Mouse (Mus musculus): ENCODE data around the gene Spata31d1d.
"Not testable (repeated sequence)": the region's sequence is repeated elsewhere in the genome, so short reads cannot be mapped to it uniquely, and the experiment has no call there.

Gene Spata31d1d

GRCm38 (mm10) chr13:59731652-59732051, at the start of gene Spata31d1d:
Gene Spata31d1d, minus strand, starts transcription at chr13:59731752.
- no peak for DNase-seq (ENCODE audit: low read depth, low spot score)

GRCm38 (mm10) chr13:59779744-59780264, 48.3 kb upstream of the Spata31d1d start:
- DNase-seq (ENCODE audit: low read depth, low spot score) = not testable (repeated sequence)

- DNase-seq (ENCODE audit: low read depth, low spot score) = no peak
Observed at GRCm38 (mm10) chr13:59779213-59779612, 47.7 kb upstream of the Spata31d1d start.

- no peak for DNase-seq (ENCODE audit: low read depth, low spot score)
Observed at GRCm38 (mm10) chr13:59775168-59775567, 43.6 kb upstream of the Spata31d1d start.

GRCm38 (mm10) chr13:59771257-59771656, 39.7 kb upstream of the Spata31d1d start:
- DNase-seq (ENCODE audit: low read depth, low spot score) = peak; percentile 52

GRCm38 (mm10) chr13:59770847-59771246, 39.3 kb upstream of the Spata31d1d start:
- peak; percentile 35 for DNase-seq (ENCODE audit: low read depth, low spot score)

GRCm38 (mm10) chr13:59770164-59770562, 38.6 kb upstream of the Spata31d1d start:
- peak; percentile 70 for DNase-seq (ENCODE audit: low read depth, low spot score)

- peak; percentile 96 for DNase-seq (ENCODE audit: low read depth, low spot score)
Observed at GRCm38 (mm10) chr13:59769296-59770163, 38.0 kb upstream of the Spata31d1d start, which contains the start of gene Isca1. Gene Isca1, minus strand, starts transcription at chr13:59769810.

GRCm38 (mm10) chr13:59768531-59768930, 37.0 kb upstream of the Spata31d1d start:
- no peak for DNase-seq (ENCODE audit: low read depth, low spot score)

- DNase-seq (ENCODE audit: low read depth, low spot score) = no peak
Observed at GRCm38 (mm10) chr13:59766786-59767515, 35.4 kb upstream of the Spata31d1d start.

GRCm38 (mm10) chr13:59762791-59763190, 31.2 kb upstream of the Spata31d1d start:
- DNase-seq (ENCODE audit: low read depth, low spot score) = no peak

GRCm38 (mm10) chr13:59756906-59757305, 25.4 kb upstream of the Spata31d1d start:
- no peak for DNase-seq (ENCODE audit: low read depth, low spot score)

- no peak for DNase-seq (ENCODE audit: low read depth, low spot score)
Observed at GRCm38 (mm10) chr13:59750310-59750709, 18.8 kb upstream of the Spata31d1d start.

- peak; percentile 38 for DNase-seq (ENCODE audit: low read depth, low spot score)
Observed at GRCm38 (mm10) chr13:59746711-59747110, 15.2 kb upstream of the Spata31d1d start, which contains the start of gene 1700014D04Rik. Gene 1700014D04Rik, minus strand, starts transcription at chr13:59746752.

GRCm38 (mm10) chr13:59746164-59746563, 14.6 kb upstream of the Spata31d1d start:
- DNase-seq (ENCODE audit: low read depth, low spot score) = no peak

GRCm38 (mm10) chr13:59745462-59745861, 13.9 kb upstream of the Spata31d1d start:
- peak; percentile 35 for DNase-seq (ENCODE audit: low read depth, low spot score)

- DNase-seq (ENCODE audit: low read depth, low spot score) = no peak
Observed at GRCm38 (mm10) chr13:59741697-59742096, 10.1 kb upstream of the Spata31d1d start.

GRCm38 (mm10) chr13:59741096-59741495, 9.5 kb upstream of the Spata31d1d start:
- DNase-seq (ENCODE audit: low read depth, low spot score) = no peak

GRCm38 (mm10) chr13:59739397-59739796, 7.8 kb upstream of the Spata31d1d start:
- DNase-seq (ENCODE audit: low read depth, low spot score) = no peak

- DNase-seq (ENCODE audit: low read depth, low spot score) = no peak
Observed at GRCm38 (mm10) chr13:59738455-59738854, 6.9 kb upstream of the Spata31d1d start.

GRCm38 (mm10) chr13:59735190-59735589, 3.6 kb upstream of the Spata31d1d start:
- DNase-seq (ENCODE audit: low read depth, low spot score) = no peak

GRCm38 (mm10) chr13:59734347-59734746, 2.8 kb upstream of the Spata31d1d start:
- not testable (repeated sequence) for DNase-seq (ENCODE audit: low read depth, low spot score)
